Mouse (Mus musculus) mouse trophoblast stem cell (cell line): ENCODE measurements at regions not wholly inside any gene's neighbourhood (a gene's known extent, or its start where the extent isn't known, plus 50 kb on each side); places are given as distances from the start of the nearest gene placed in this dataset.
"Not testable (repeated sequence)": the region's sequence is repeated elsewhere in the genome, so short reads cannot be mapped to it uniquely, and the experiment has no call there.

Experiments
- in situ Hi-C, 2 experiments: fragments of 300-500 bp; cut with MseI, MboI; formaldehyde crosslinking; loops; 2 replicates in 1 of 2; 3 replicates in 1 of 2; pipeline ENCODE4 v1.15.1; 2025

- in situ Hi-C loops = no loop called here
Observed at GRCm38 (mm10) chr4:114296380-114296779, 110.1 kb upstream of the Trabd2b start.

- in situ Hi-C loops = not testable (repeated sequence)
Observed at GRCm38 (mm10) chr4:114298517-114298916, 108.0 kb upstream of the Trabd2b start.

DNA sequence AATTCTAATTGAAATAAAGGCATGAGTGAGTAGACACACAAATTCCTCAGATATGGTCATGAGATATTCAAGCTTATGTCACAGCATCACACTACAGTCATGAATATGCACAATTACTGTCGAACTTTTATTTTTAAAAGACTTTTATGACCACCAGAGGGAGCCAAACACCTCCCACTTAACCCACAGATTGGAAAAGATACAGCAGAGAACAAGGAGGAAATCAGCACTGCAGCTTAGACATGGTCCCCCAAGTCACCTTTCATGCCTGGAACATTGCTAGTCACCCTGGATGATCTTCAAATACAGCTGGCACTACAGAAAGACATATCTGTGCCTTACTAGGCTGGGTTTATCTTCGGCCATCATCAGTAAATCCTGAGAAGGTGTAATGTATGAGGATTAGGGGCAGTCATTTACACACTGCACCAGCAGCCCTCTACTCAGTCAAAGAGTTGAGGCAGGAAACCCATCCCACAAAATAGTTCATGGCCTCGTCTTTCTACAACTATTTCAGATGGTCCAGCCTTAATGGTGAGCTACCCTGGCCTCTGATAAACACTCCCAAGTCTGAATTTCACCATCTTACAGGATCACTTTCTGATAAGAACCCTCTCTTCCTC lies 106.0 kb upstream of the Trabd2b start:
- in situ Hi-C loops = loop anchor here (5.0 to 10.0 kb wide), 2 partner anchors 848 to 1516 kb away; no protein-coding TSS in a partner anchor

DNA sequence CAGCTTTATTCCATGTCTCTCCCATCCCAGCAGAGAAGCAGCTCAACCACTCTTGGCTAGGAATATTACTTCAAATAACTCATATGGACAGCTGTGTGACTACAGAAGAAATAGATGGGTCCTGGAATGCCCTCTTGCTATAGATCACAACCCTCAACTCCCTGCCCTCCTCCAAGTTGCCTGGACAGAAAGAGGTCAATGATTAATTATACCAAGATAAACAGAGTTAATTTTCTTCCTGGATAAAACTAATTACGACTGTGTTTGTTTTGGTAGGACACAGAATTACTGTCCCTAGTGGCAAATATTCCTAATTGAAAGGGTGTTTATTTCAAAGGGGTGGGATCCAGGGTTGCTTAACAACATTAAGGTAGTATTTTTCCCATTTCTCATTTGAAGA lies 101.9 kb upstream of the Trabd2b start:
- in situ Hi-C loops = loop anchor here (5.0 to 10.0 kb wide), 2 partner anchors 852 to 1520 kb away; no protein-coding TSS in a partner anchor

DNA sequence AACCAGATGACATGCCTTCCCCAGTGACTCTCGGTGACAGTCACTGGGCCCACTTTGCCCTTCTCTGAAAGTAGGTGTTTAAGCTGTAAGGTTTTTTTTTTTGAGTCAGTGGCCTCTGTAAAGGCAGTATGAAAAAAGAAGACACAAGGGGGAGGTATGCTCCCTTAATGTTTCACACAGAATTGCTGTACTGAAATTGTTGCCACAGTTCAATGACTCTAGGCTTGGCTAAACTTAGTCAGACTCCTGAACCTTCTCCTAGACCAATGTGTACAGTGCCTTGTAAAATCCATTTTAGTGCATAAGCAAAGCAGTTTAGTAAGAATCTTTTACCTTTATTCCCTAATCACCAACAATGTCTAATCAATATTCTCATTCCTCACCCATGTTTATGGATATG lies 99.0 kb upstream of the Trabd2b start:
- in situ Hi-C loops = loop anchor here (10.0 kb wide), 1 partner anchor 1523 kb away; no protein-coding TSS in a partner anchor

GRCm38 (mm10) chr4:114308518-114308917 lies 98.0 kb upstream of the Trabd2b start:
- in situ Hi-C loops = loop anchor here (10.0 kb wide), 1 partner anchor 1524 kb away; no protein-coding TSS in a partner anchor

GRCm38 (mm10) chr4:114315051-114315450 lies 91.5 kb upstream of the Trabd2b start:
- in situ Hi-C loops = no loop called here

DNA sequence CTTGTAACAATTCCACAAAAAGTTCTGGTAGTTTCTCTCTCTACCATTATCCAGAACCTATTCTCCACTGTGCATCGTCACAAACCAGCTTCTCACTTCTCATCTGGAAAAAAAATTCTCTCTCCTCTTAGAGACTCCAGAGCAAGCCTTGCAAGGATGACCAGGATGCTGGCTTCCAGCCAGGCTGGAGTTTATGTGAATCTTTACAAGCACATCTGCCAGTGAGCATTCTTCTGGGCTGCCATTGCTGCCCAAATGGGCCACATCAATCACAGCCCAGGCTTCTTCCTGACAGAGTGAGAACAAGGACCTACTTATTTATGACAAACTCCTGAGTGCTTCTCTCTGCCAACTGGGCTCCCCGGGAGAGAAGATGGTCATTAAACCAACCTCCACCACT lies 91.0 kb upstream of the Trabd2b start:
- in situ Hi-C loops = no loop called here

- in situ Hi-C loops = no loop called here
Observed at GRCm38 (mm10) chr4:114317076-114317475, 89.4 kb upstream of the Trabd2b start.

GRCm38 (mm10) chr4:114320076-114320475 lies 86.4 kb upstream of the Trabd2b start:
- in situ Hi-C loops = no loop called here

GRCm38 (mm10) chr4:114321516-114322339 lies 84.8 kb upstream of the Trabd2b start:
- in situ Hi-C loops = no loop called here

- in situ Hi-C loops = no loop called here
Observed at GRCm38 (mm10) chr4:114329978-114330377, 76.5 kb upstream of the Trabd2b start.

- in situ Hi-C loops = no loop called here
Observed at GRCm38 (mm10) chr4:114331161-114331560, 75.4 kb upstream of the Trabd2b start.

GRCm38 (mm10) chr4:114334850-114335249 lies 71.7 kb upstream of the Trabd2b start:
- in situ Hi-C loops = no loop called here

DNA sequence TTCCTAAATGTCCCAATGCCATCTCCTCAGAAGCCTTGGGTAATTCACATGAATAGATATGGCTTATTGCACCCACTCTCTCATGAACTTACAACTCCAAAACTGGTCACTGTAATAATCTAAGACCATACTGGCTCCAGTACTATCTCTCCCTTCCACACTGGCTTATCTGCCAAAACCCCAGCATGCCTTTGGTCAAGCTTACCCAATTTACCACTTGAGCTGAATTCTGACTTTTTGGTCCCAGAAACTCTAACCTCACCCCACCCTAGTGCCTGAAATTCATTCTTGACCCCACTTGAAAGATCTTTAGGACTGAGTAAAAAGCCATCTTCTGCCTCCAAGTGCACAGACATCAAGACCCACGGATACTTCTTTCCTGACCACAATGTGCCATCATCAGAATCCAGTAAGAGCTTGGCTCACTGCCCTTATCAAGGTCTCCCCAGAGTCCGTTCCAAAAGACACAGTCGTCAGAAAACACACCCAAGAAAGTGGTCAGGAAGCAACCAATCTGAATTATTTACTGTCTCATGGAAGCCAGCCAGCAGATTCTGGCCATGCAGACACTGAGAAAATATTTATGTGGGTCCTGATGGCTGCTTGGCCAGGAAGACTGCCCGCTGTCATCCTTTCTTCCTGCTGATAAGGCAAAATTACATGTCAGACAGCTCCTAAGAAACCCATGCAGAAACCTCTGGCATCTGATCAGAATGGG lies 70.3 kb upstream of the Trabd2b start:
- in situ Hi-C loops = no loop called here

DNA sequence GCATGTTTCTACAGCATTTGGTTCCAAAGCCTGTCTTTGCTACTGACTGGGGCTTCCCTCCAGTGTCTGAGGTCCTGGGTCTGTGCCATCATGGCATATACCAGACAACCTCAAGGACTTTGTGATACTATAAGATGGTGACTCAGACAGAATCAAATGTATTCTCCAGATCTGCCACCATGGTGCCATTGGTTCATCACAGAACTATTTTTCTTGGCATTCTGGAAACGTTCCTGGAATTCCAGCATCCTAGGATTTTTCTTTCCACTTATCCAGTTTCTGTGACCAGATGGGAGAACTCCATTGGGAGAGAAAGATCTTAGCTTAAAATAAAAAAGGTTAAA lies 69.8 kb upstream of the Trabd2b start:
- in situ Hi-C loops = no loop called here

- in situ Hi-C loops = no loop called here
Observed at GRCm38 (mm10) chr4:114339793-114340192, 66.7 kb upstream of the Trabd2b start.

GRCm38 (mm10) chr4:114345154-114345553 lies 61.4 kb upstream of the Trabd2b start:
- in situ Hi-C loops = no loop called here

GRCm38 (mm10) chr4:114346068-114346747 lies 60.3 kb upstream of the Trabd2b start:
- in situ Hi-C loops = no loop called here

GRCm38 (mm10) chr4:114346884-114347283 lies 59.6 kb upstream of the Trabd2b start:
- in situ Hi-C loops = no loop called here

DNA sequence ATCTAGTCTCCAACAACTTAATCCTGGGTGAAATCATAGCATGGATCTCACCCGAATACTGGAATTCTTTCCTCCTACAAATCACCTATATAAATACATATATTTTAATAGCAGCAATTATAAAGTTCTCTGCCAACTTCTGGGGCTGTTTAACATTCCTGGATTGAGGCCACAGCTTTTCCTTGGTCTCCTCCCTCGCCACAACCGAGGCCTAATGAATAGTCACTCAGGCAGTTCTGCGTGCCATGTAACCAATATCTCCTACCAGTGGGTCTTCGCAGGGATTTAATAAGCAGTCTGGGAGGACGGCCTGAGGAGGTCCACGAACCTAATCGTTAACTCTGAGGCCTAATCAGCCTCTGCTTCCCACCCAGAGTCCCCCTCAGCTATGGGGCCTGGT lies 56.9 kb upstream of the Trabd2b start:
- in situ Hi-C loops = no loop called here

DNA sequence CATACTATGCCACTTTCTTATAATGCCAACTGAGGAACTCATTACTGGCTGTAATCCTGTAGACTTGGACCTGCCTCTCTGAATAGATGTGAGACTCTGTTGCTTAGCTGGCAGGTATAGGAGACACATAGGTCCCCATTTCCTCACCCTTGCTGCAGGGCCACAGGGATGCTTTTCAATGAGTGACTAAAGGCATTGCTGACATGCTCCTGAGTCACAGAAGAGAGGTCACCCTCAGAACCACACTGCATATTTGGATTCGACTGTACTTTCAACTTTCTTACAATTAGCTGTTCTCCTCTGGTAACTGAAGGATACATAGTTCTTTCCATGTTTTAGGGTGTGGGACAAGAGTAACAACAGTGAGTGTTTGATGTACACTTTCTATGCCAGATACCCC lies 55.2 kb upstream of the Trabd2b start:
- in situ Hi-C loops = no loop called here
